Comparison of ENCODE assay signal across 23 mouse cellular contexts in genomic region chr12:105655850-105656249, GRCm38 (mm10). TPM values are rescaled to one million over a fixed set of nuclear protein-coding genes. Genes with fewer than 3 reads are reported as not detected.
A peak's percentile ranks its signal among the peaks of the same experiment; 100 is the strongest.
DNase-seq lines count a peak whose midpoint lies in the region; ATAC-seq and TF ChIP-seq lines count a peak whose summit lies in the region.
"Had no signal": no experiment of that assay in that cellular context is flagged by ENCODE, and none has a peak within 500 bp of the region (broad histone marks: within the 10 kb centered on the region; RNA-seq: fewer than 3 reads in every experiment).

No protein-coding gene starts in this region.

- no peak for TF ChIP-seq CTCF in heart, adult 2 months (IDR thresholded peaks at IDR 0.05)
- no peak for TF ChIP-seq CTCF in heart, postnatal 0 days (IDR thresholded peaks at IDR 0.05; ENCODE audit: low read depth)

- no peak for DNase-seq in heart, postnatal 36 days
- no peak for DNase-seq in heart, adult 2 months
- no peak for DNase-seq in heart, postnatal 0 days (ENCODE audit: low spot score)
- DNase-seq in heart, postnatal 4 days: no peak
- DNase-seq in spleen, adult 18-20 months: no peak
- DNase-seq: adrenal gland, adult 8-10 months; adrenal gland, postnatal 14 days; adrenal gland, postnatal 36 days; cerebellum, adult 11-12 months; cerebellum, adult 2 months; cerebellum, adult 9-10 months; cerebellum, postnatal 10 days; cerebellum, postnatal 25 days had no signal

- H3K27me3 ChIP-seq in heart, embryonic 13.5 days (replicated peaks): no peaks in the 10 kb centered on the region
- H3K27me3 ChIP-seq in heart, embryonic 15.5 days: no peaks in the 10 kb centered on the region
- no peaks in the 10 kb centered on the region for H3K27me3 ChIP-seq in heart, adult 2 months (ENCODE audit: control insufficient read depth, insufficient read depth, low read length)
- no peaks in the 10 kb centered on the region for H3K27me3 ChIP-seq in heart, postnatal 0 days (ENCODE audit: control insufficient read depth, insufficient read depth, low read length)
- H3K27me3 ChIP-seq: embryonic facial prominence, embryonic 12.5 days; forebrain, embryonic 13.5 days; forebrain, embryonic 15.5 days; Patski had no signal

- ATAC-seq in heart, embryonic 13.5 days (ENCODE audit: extremely low read depth, insufficient number of reproducible peaks, low FRiP score, low TSS enrichment): no peak
- ATAC-seq in heart, embryonic 15.5 days (replicated peaks; ENCODE audit: insufficient number of reproducible peaks, insufficient read depth, low FRiP score, low read depth): no peak
- peak; percentile 64; the same call in 1 of the 2 replicates for ATAC-seq in heart, postnatal 0 days (ENCODE audit: insufficient read depth, low read depth)
- ATAC-seq: activated CD4-positive, CD25-positive, alpha-beta regulatory T cell, adult 4 months; forebrain, embryonic 13.5 days; forebrain, embryonic 15.5 days had no signal

- H3K4me1 ChIP-seq in heart, embryonic 13.5 days: no peaks in the 10 kb centered on the region
- peaks cover 3% of the 10 kb centered on the region; the same call in 1 of the 2 replicates for H3K4me1 ChIP-seq in heart, embryonic 15.5 days (replicated peaks)
- no peaks in the 10 kb centered on the region for H3K4me1 ChIP-seq in heart, adult 2 months (ENCODE audit: control insufficient read depth, insufficient read depth, low read length)
- no peaks in the 10 kb centered on the region for H3K4me1 ChIP-seq in heart, postnatal 0 days (ENCODE audit: control insufficient read depth, insufficient read depth)
- H3K4me1 ChIP-seq: embryonic facial prominence, embryonic 10.5 days; embryonic facial prominence, embryonic 12.5 days; forebrain, embryonic 13.5 days; forebrain, embryonic 15.5 days had no signal

- peak overlapping the region; percentile 36 for H3K27ac ChIP-seq in heart, embryonic 13.5 days (replicated peaks)
- H3K27ac ChIP-seq in heart, embryonic 15.5 days: no peak overlapping the region
- no peak overlapping the region for H3K27ac ChIP-seq in heart, adult 2 months
- no peak overlapping the region for H3K27ac ChIP-seq in heart, postnatal 0 days (ENCODE audit: low read depth)
- H3K27ac ChIP-seq: embryonic facial prominence, embryonic 10.5 days; embryonic facial prominence, embryonic 12.5 days; forebrain, embryonic 13.5 days; forebrain, embryonic 15.5 days had no signal

- TF ChIP-seq EP300 in heart, adult 2 months (IDR thresholded peaks at IDR 0.05; ENCODE audit: insufficient read depth, low read depth, low read length): no peak
- TF ChIP-seq EP300 in heart, postnatal 0 days (IDR thresholded peaks at IDR 0.05; ENCODE audit: low read depth): no peak

- H3K36me3 ChIP-seq in heart, embryonic 13.5 days: peaks cover 99% of the 10 kb centered on the region
- peaks cover 77% of the 10 kb centered on the region for H3K36me3 ChIP-seq in heart, embryonic 15.5 days
- peaks cover 2% of the 10 kb centered on the region for H3K36me3 ChIP-seq in heart, adult 2 months (ENCODE audit: control insufficient read depth, insufficient read depth, low read length)
- H3K36me3 ChIP-seq in heart, postnatal 0 days (replicated peaks; ENCODE audit: control insufficient read depth, insufficient read depth, low read length): peaks cover 75% of the 10 kb centered on the region

- WGBS in heart, embryonic 13.5 days: 61% methylated on average over 7 of the region's 7 CpGs
- WGBS in heart, embryonic 15.5 days: 61% methylated on average over 7 of the region's 7 CpGs
- WGBS in heart, adult 2 months: 70% methylated on average over 7 of the region's 7 CpGs
- WGBS in heart, postnatal 0 days: 40% methylated on average over 7 of the region's 7 CpGs

- no peaks in the 10 kb centered on the region for H3K79me2 ChIP-seq in heart, adult 2 months (replicated peaks; ENCODE audit: control insufficient read depth, insufficient read depth, low read length)

- no peak overlapping the region for H3K4me3 ChIP-seq in heart, embryonic 13.5 days
- no peak overlapping the region for H3K4me3 ChIP-seq in heart, embryonic 15.5 days
- H3K4me3 ChIP-seq in heart, adult 2 months: no peak overlapping the region
- H3K4me3 ChIP-seq in heart, postnatal 0 days (ENCODE audit: low read depth, low read length): no peak overlapping the region
- H3K4me3 ChIP-seq: embryonic facial prominence, embryonic 10.5 days; embryonic facial prominence, embryonic 12.5 days; forebrain, embryonic 13.5 days; forebrain, embryonic 15.5 days had no signal

- H3K4me2 ChIP-seq in heart, embryonic 13.5 days: peak overlapping the region; percentile 14
- peak overlapping the region; percentile 1; the same call in 1 of the 2 replicates for H3K4me2 ChIP-seq in heart, embryonic 15.5 days
- no peak overlapping the region for H3K4me2 ChIP-seq in heart, postnatal 0 days (ENCODE audit: low read depth, low read length)
- H3K4me2 ChIP-seq: embryonic facial prominence, embryonic 12.5 days; forebrain, embryonic 13.5 days; forebrain, embryonic 15.5 days had no signal

- no peaks in the 10 kb centered on the region for H3K9me3 ChIP-seq in heart, embryonic 13.5 days
- no peaks in the 10 kb centered on the region for H3K9me3 ChIP-seq in heart, embryonic 15.5 days (replicated peaks)
- no peaks in the 10 kb centered on the region for H3K9me3 ChIP-seq in heart, postnatal 0 days (replicated peaks; ENCODE audit: control insufficient read depth, low read length)
- H3K9me3 ChIP-seq: embryonic facial prominence, embryonic 10.5 days; embryonic facial prominence, embryonic 12.5 days; forebrain, embryonic 13.5 days; forebrain, embryonic 15.5 days; G1E had no signal

- intact Hi-C loops in heart, postnatal 36 days (cut with DNase I): no loop called here
- intact Hi-C loops in heart, adult 2 months (cut with DNase I): no loop called here

- H3K9ac ChIP-seq in heart, embryonic 13.5 days: no peak overlapping the region
- H3K9ac ChIP-seq in heart, embryonic 15.5 days: no peak overlapping the region
- no peak overlapping the region for H3K9ac ChIP-seq in heart, adult 2 months (ENCODE audit: low read depth, low read length)
- no peak overlapping the region for H3K9ac ChIP-seq in heart, postnatal 0 days (replicated peaks; ENCODE audit: low read depth, low read length)
- H3K9ac ChIP-seq: embryonic facial prominence, embryonic 12.5 days; forebrain, embryonic 13.5 days; forebrain, embryonic 15.5 days had no signal

- TF ChIP-seq POLR2A in heart, adult 2 months (IDR thresholded peaks at IDR 0.05; ENCODE audit: insufficient read depth, low read depth, low read length): no peak

RNA-seq across cellular contexts. Expression of gene Gskip, which starts 28.8 kb away (rescaled TPM):
- polyA plus RNA-seq in heart, embryonic 13.5 days (2015; fragmentation: Nextera tagmentation; extraction: Ambion mirVana): 20.2 and 22.9 TPM in 2 replicates
- 1 to 10 TPM; 7.7 TPM for total RNA-seq in heart, postnatal 36 days (2021)
- 19.9 and 20.5 TPM in 2 replicates for polyA plus RNA-seq in heart, embryonic 15.5 days (2015; fragmentation: Nextera tagmentation; extraction: Ambion mirVana)
- total RNA-seq in heart, adult 2 months (2021): 1 to 10 TPM; 7.1 to 7.3 TPM
- 7.1 and 10.9 TPM in 2 replicates for polyA plus RNA-seq in heart, adult 2 months (2012; rRNA removed)
- total RNA-seq in heart, postnatal 0 days (2014; rRNA removed; ENCODE audit: low replicate concordance): 7.0 and 8.8 TPM in 2 replicates
- 16.8 and 17.1 TPM in 2 replicates for polyA plus RNA-seq in heart, postnatal 0 days (2015; fragmentation: Nextera tagmentation; extraction: Ambion mirVana)
- total RNA-seq in heart, postnatal 4 days (2021): 10 to 100 TPM in 1 of 2 experiments, 1 to 10 TPM in 1; 9.9 to 10.3 TPM

RNA-seq across cellular contexts. Expression of gene Atg2b, which starts 29.2 kb away (rescaled TPM):
- 6.8 and 7.5 TPM in 2 replicates for polyA plus RNA-seq in heart, embryonic 13.5 days (2015; fragmentation: Nextera tagmentation; extraction: Ambion mirVana)
- total RNA-seq in heart, postnatal 36 days (2021): 10 to 100 TPM; 18.4 to 20.2 TPM
- 6.7 and 8.3 TPM in 2 replicates for polyA plus RNA-seq in heart, embryonic 15.5 days (2015; fragmentation: Nextera tagmentation; extraction: Ambion mirVana)
- 10 to 100 TPM; 18.3 to 19.0 TPM for total RNA-seq in heart, adult 2 months (2021)
- 9.2 and 17.7 TPM in 2 replicates for polyA plus RNA-seq in heart, adult 2 months (2012; rRNA removed)
- total RNA-seq in heart, postnatal 0 days (2014; rRNA removed; ENCODE audit: low replicate concordance): 19.7 and 20.8 TPM in 2 replicates
- polyA plus RNA-seq in heart, postnatal 0 days (2015; fragmentation: Nextera tagmentation; extraction: Ambion mirVana): 5.3 and 5.4 TPM in 2 replicates
- total RNA-seq in heart, postnatal 4 days (2021): 10 to 100 TPM; 18.5 to 19.7 TPM

RNA-seq across cellular contexts. Expression of gene Ak7, which starts 49.9 kb away (rescaled TPM):
- polyA plus RNA-seq in heart, embryonic 13.5 days (2015; fragmentation: Nextera tagmentation; extraction: Ambion mirVana): 0.13 TPM in 2 replicates
- not detected for total RNA-seq in heart, postnatal 36 days (2021)
- 0.22 and 0.26 TPM in 2 replicates for polyA plus RNA-seq in heart, embryonic 15.5 days (2015; fragmentation: Nextera tagmentation; extraction: Ambion mirVana)
- not detected for total RNA-seq in heart, adult 2 months (2021)
- polyA plus RNA-seq in heart, adult 2 months (2012; rRNA removed): 0.61 TPM in 1 of 2 replicates, not detected in the other
- not detected in 2 replicates for total RNA-seq in heart, postnatal 0 days (2014; rRNA removed; ENCODE audit: low replicate concordance)
- polyA plus RNA-seq in heart, postnatal 0 days (2015; fragmentation: Nextera tagmentation; extraction: Ambion mirVana): 0.14 and 0.23 TPM in 2 replicates
- under 1 TPM in 1 of 2 experiments, not detected in 1; 0.09 TPM for total RNA-seq in heart, postnatal 4 days (2021)
- polyA plus RNA-seq: Patski had no signal

RNA-seq across cellular contexts. Expression of gene Bdkrb1, which starts 53.0 kb away (rescaled TPM):
- polyA plus RNA-seq in heart, embryonic 13.5 days (2015; fragmentation: Nextera tagmentation; extraction: Ambion mirVana): not detected in 2 replicates
- not detected for total RNA-seq in heart, postnatal 36 days (2021)
- polyA plus RNA-seq in heart, embryonic 15.5 days (2015; fragmentation: Nextera tagmentation; extraction: Ambion mirVana): 0.30 TPM in 1 of 2 replicates, not detected in the other
- not detected for total RNA-seq in heart, adult 2 months (2021)
- 0.10 TPM in 1 of 2 replicates, not detected in the other for polyA plus RNA-seq in heart, adult 2 months (2012; rRNA removed)
- total RNA-seq in heart, postnatal 0 days (2014; rRNA removed; ENCODE audit: low replicate concordance): not detected in 2 replicates
- not detected in 2 replicates for polyA plus RNA-seq in heart, postnatal 0 days (2015; fragmentation: Nextera tagmentation; extraction: Ambion mirVana)
- not detected for total RNA-seq in heart, postnatal 4 days (2021)
- total RNA-seq: adrenal gland, adult 8-10 months; adrenal gland, postnatal 36 days; G1E had no signal
- polyA plus RNA-seq: cerebellum, adult 2 months; embryonic facial prominence, embryonic 12.5 days; forebrain, embryonic 11.5 days; forebrain, embryonic 13.5 days; G1E had no signal
